Mouse (Mus musculus): Measurements from ENCODE around the gene Vmn1r209. TPM values are rescaled to one million over a fixed set of nuclear protein-coding genes. Genes with fewer than 3 reads are reported as not detected.

The Vmn1r209 gene
- polyA plus RNA-seq, 1 experiment from 2014 or later, result not detected

Other genes starting within 250 kb of the Vmn1r209 start
- not detected in 2 replicates for gene Vmn1r205, start 216.7 kb downstream of the Vmn1r209 start, polyA plus RNA-seq (2015; fragmentation: Nextera tagmentation; extraction: Ambion mirVana)
- gene Vmn1r206, start 185.4 kb downstream of the Vmn1r209 start, polyA plus RNA-seq (2015; fragmentation: Nextera tagmentation; extraction: Ambion mirVana), result not detected in 2 replicates
- not detected in 2 replicates for gene Vmn1r207-ps, start 80.1 kb downstream of the Vmn1r209 start, polyA plus RNA-seq (2015; fragmentation: Nextera tagmentation; extraction: Ambion mirVana)
- not detected in 2 replicates for gene Vmn1r208, start 32.3 kb downstream of the Vmn1r209 start, polyA plus RNA-seq (2015; fragmentation: Nextera tagmentation; extraction: Ambion mirVana)
- gene Vmn1r210, start 21.7 kb upstream of the Vmn1r209 start, polyA plus RNA-seq (2015; fragmentation: Nextera tagmentation; extraction: Ambion mirVana), result not detected in 2 replicates
- gene Vmn1r211, start 47.9 kb upstream of the Vmn1r209 start, polyA plus RNA-seq (2015; fragmentation: Nextera tagmentation; extraction: Ambion mirVana), result not detected in 2 replicates
- not detected in 2 replicates for gene Vmn1r212, start 74.5 kb upstream of the Vmn1r209 start, polyA plus RNA-seq (2015; fragmentation: Nextera tagmentation; extraction: Ambion mirVana)
- gene Vmn1r213, start 198.0 kb upstream of the Vmn1r209 start, polyA plus RNA-seq (2015; fragmentation: Nextera tagmentation; extraction: Ambion mirVana), result not detected in 2 replicates
- gene Vmn1r214, start 220.7 kb upstream of the Vmn1r209 start, polyA plus RNA-seq (2015; fragmentation: Nextera tagmentation; extraction: Ambion mirVana), result not detected in 2 replicates

Measured in liver, embryonic 15.5 days (tissue).